Mouse (Mus musculus): ENCODE results near the gene Depdc5. TPM values are rescaled to one million over a fixed set of nuclear protein-coding genes. Genes with fewer than 3 reads are reported as not detected.

The Depdc5 gene
- polyA plus RNA-seq, 1 experiment from 2014 or later, result 14.0 TPM

DNA sequence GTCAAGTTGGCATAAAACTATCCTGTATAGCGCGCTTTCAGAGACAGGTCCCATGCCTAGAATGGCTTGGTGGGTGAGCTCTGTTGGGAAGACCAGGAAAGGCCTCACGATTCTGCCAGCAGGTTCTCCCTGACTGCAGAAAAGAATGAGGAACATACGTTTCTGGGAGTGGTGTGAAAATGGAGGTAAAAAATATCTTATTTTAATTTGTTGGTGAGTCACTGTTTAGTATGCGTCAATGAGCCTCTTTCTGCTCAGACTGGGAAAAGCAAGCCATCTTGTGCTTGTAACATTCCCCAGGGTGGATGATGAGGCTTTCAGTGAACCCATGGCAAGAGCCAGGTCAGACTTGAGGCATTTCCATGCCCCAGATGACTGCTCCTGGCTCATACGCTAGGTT lies 86.6 kb downstream of the Depdc5 start:
- H3K27ac ChIP-seq, result no peak overlapping the region
- no peaks in the 10 kb centered on the region for H3K79me2 ChIP-seq (ENCODE audit: inconsistent target)
- H3K4me3 ChIP-seq (ENCODE audit: inconsistent target), result no peak overlapping the region
- H3K36me3 ChIP-seq (ENCODE audit: inconsistent target), result peaks cover 29% of the 10 kb centered on the region
- 87% methylated on average over 6 of the region's 6 CpGs for WGBS (ENCODE audit: missing documents)

DNA sequence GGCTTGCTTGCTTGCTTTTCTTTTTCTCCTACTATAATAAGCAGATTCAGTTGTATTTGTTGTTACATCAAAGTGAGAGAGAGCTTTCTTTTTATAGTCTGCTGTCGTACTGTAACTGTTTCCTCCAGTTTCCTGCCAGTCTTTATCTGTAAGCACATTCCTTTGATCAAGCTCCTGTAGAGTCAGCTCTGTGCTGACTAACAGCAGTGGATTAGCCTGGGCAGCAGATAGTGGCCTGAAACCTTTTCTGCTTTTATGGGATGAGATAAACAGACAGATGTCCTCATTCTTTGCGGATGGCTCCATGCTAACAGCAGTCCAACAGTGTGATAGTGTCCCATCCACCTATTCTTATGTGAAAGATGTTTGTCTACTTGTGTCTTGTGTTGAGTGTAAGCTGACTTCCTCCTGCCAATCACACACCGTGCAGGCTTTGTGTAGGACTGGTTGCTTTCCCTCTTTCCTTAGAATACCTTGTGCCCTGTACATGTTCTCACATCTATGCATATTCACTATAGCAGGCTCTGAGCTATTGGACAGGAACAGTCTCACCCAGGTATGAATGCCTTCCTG lies 87.3 kb downstream of the Depdc5 start:
- no peak overlapping the region for H3K4me3 ChIP-seq (ENCODE audit: inconsistent target)
- WGBS (ENCODE audit: missing documents), result 53% methylated on average over 3 of the region's 3 CpGs
- peaks cover 28% of the 10 kb centered on the region for H3K36me3 ChIP-seq (ENCODE audit: inconsistent target)
- H3K79me2 ChIP-seq (ENCODE audit: inconsistent target), result no peaks in the 10 kb centered on the region
- no peak overlapping the region for H3K27ac ChIP-seq

DNA sequence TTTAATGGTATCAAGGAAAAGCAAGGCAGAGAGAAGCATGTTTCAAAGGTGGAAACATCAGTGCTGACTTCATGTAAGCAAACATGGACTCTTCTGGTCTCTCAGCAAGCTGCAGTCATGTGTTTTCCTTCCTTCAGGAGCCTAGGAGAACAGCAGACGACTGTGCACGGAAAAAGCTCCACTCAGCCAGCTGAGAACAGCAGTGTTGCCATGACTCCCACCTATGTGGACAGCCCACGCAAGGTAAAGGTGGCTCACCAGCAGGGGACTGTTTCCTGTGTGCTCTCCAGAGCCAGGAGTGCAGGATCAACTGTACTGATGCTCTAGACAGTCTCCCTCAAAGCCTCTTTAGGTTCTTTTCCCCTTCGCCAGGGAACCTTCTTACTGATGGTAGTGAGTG lies 92.2 kb downstream of the Depdc5 start:
- no peaks in the 10 kb centered on the region for H3K79me2 ChIP-seq (ENCODE audit: inconsistent target)
- H3K27ac ChIP-seq, result no peak overlapping the region
- WGBS (ENCODE audit: missing documents), result 94% methylated on average over 4 of the region's 4 CpGs
- H3K36me3 ChIP-seq (ENCODE audit: inconsistent target), result peaks cover 5% of the 10 kb centered on the region; the same call in 1 of the 2 replicates
- H3K4me3 ChIP-seq (ENCODE audit: inconsistent target), result no peak overlapping the region

DNA sequence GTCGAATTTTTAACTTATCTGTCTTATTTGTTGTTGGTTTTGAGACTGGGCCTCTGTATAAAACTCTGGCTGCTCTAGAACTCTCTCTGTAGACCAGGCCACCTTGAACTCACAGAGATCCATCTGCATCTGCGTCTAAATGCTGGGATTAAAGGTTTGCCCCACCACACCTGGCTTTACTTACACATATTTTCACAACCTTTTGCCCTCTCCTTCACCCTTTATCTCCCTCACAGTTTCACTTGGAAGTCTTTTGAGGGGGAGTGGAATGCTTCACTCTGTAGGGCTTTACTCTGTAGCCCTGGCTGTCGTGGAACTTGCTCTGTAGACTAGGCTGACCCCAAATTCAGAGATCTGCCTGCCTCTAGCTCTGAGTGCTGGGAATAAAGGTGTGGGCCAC lies 98.1 kb downstream of the Depdc5 start:
- Histone ChIP-seq H3K79me2 (ENCODE audit: inconsistent target) (no peaks in the 10 kb centered on the region), H3K4me3 (ENCODE audit: inconsistent target) (no peak overlapping the region), H3K36me3 (ENCODE audit: inconsistent target) (peaks cover 5% of the 10 kb centered on the region; the same call in 1 of the 2 replicates), H3K27ac (no peak overlapping the region)
- WGBS (ENCODE audit: missing documents), result 94% methylated on average over 3 of the region's 3 CpGs

DNA sequence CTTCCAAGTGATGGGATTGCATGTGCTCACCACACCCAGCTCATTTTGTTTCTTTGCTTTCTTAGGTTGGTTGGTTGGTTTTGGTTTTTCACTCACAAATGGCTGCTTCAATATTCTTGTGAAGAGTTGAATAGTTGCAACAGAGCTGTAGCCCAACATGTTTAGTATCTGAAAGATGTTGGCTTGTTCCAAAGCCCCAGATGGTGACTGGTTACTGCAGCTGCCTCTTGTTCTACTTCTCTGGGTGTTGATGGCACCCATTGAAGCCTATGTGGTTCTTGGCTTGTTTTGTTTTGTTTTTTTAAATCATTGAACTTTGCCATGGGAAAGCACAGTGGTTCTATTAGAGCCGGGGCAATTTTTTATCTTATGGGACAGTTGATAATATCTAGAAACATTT lies 99.1 kb downstream of the Depdc5 start:
- Histone ChIP-seq H3K27ac (no peak overlapping the region), H3K4me3 (ENCODE audit: inconsistent target) (no peak overlapping the region), H3K36me3 (ENCODE audit: inconsistent target) (peaks cover 5% of the 10 kb centered on the region; the same call in 1 of the 2 replicates), H3K79me2 (ENCODE audit: inconsistent target) (no peaks in the 10 kb centered on the region)
- WGBS (ENCODE audit: missing documents), result 100% methylated on average over 1 of the region's 1 CpGs

DNA sequence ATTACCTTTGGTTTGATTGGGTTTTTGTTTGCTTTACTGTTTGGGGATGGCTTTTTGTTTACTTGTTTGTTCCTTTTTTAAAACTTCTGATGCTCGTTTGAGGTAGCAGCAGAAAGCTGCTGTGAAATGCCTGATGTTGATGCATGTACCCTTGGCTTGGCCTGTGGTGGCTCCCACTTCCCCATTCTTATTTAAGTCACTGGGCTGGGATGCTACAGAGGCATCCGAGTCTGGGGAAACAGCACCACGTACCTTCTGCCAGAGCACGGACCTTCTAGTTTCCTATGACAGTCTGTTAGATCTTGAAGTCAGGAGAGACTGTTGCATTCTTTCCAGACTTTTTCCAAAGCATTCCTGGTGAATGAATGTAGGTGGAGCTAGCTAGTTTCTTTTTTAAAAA lies 113.0 kb downstream of the Depdc5 start:
- Histone ChIP-seq H3K36me3 (ENCODE audit: inconsistent target) (peaks cover 7% of the 10 kb centered on the region; the same call in 1 of the 2 replicates), H3K27ac (no peak overlapping the region), H3K79me2 (ENCODE audit: inconsistent target) (no peaks in the 10 kb centered on the region), H3K4me3 (ENCODE audit: inconsistent target) (no peak overlapping the region)
- WGBS (ENCODE audit: missing documents), result 13% methylated on average over 4 of the region's 4 CpGs

DNA sequence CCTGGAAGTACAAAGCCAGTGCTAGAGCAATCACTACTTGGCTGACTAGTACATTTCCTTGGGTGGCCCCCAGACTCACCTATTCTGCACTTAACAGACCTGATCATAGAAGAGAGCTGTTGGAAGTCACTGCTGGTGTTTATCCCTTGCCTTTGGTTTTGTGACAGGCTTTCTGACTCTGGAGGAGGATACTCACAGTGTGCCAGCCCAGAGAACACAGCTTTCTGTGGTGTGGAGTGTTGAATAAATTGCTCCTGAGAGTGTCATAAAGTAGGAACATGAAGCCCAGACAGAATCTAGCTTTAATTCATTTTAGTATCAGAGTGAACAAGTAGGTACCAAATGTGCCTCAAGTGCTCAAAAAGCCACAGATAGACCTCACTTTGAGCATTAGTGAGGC lies 113.7 kb downstream of the Depdc5 start:
- no peaks in the 10 kb centered on the region for H3K79me2 ChIP-seq (ENCODE audit: inconsistent target)
- no peak overlapping the region for H3K27ac ChIP-seq
- no peak overlapping the region for H3K4me3 ChIP-seq (ENCODE audit: inconsistent target)
- H3K36me3 ChIP-seq (ENCODE audit: inconsistent target), result peaks cover 7% of the 10 kb centered on the region; the same call in 1 of the 2 replicates

DNA sequence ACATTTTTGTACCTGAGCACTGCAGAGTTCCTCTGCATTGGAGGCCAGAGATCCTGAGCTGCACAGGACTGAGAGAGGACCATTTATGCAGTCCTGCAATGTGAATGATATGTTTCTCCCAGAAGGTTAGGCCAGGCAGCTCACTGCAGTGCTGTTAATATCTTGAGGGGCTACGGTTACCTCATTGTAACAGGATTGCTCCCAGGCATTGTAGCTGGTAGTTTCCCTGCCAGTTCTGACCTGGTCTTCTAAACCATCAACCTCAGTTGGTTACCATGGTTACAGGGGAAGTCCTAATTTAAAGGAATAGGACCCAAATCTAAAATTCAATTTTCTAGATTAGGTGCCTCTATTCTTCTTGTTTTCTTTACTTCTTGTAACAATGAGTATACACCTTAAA lies 121.9 kb downstream of the Depdc5 start:
- 80% methylated on average over 1 of the region's 1 CpGs for WGBS (ENCODE audit: missing documents)
- Histone ChIP-seq H3K79me2 (ENCODE audit: inconsistent target) (no peaks in the 10 kb centered on the region), H3K36me3 (ENCODE audit: inconsistent target) (peaks cover 20% of the 10 kb centered on the region; the same call in 1 of the 2 replicates), H3K27ac (no peak overlapping the region), H3K4me3 (ENCODE audit: inconsistent target) (no peak overlapping the region)

DNA sequence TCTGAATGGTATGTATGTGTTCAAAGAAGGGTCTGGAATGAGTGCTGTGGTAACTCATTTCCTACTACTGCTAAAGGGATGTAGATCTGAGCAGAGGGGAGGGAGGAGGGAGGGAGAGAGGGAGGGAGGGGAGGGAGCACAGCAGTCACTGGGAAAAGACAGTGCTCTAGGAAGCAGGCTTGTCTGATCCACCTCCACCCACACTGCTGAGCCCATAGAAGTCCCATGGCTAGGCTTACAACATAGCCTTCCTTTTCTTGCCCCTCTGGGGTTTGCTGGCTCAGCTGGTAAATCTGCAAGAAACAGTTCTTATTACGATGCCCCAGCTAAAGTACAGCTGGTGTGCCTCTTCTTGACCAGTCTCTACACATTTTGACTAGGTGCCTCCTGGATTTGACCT lies 124.4 kb downstream of the Depdc5 start:
- Histone ChIP-seq H3K79me2 (ENCODE audit: inconsistent target) (no peaks in the 10 kb centered on the region), H3K27ac (peak overlapping the region; percentile 32), H3K4me3 (ENCODE audit: inconsistent target) (no peak overlapping the region), H3K36me3 (ENCODE audit: inconsistent target) (peaks cover 14% of the 10 kb centered on the region; the same call in 1 of the 2 replicates)
- WGBS (ENCODE audit: missing documents), result 50% methylated on average over 1 of the region's 1 CpGs

DNA sequence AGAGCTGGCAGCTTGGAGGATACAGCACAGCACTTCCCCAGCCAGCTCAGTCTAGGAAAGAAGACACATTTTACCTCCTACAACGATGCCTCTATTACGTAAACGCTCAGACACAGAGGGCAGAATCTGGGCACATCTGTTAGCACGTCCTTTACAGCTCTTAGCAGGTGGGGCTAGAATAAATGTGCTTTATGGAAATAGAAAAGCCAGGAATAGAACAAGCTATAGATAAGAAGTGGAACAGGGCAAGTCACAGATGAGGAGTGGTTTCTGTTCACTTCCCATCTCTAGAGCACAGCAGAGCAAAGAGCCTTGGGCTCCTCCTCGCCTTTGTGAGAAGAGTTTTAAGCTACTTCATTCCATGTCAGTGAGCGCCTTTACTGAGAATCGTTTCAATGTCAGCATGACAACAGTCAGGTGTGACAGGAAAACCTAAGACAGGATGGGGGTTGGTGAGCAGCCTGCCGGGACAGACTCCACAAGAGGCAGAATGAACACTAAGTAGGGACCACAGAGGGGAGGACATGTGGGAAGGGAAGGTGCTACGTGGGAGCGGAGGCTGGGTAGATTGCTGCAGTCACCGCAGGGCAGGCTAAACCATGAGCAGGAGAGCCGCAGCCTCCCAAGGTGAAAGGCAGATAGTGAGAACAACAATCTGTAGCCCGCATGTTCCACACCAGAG lies 126.6 kb downstream of the Depdc5 start:
- 91% methylated on average over 13 of the region's 13 CpGs for WGBS (ENCODE audit: missing documents)
- Histone ChIP-seq H3K4me3 (ENCODE audit: inconsistent target) (no peak overlapping the region), H3K36me3 (ENCODE audit: inconsistent target) (no peaks in the 10 kb centered on the region)

DNA sequence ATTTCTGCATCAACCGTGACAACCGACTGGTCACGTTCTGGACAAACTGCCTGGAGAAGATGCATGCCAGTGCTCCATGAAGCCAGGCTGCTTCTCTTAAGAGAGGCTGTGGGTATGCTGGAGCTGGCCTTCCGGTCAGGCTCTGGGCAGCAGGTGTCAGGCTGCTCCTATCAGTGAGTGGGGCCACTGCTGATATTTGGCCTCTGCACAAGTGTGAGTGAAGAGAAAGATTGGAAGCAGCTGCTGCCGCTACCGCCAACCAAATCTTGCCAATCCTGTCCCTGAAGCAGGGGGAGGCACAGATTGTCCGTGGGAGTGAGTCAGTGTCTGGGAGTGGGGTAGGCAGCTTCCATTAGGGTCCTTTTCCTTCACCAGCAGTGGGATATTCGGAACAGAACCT lies 127.7 kb downstream of the Depdc5 start:
- WGBS (ENCODE audit: missing documents), result 91% methylated on average over 8 of the region's 8 CpGs
- H3K4me3 ChIP-seq (ENCODE audit: inconsistent target), result no peak overlapping the region
- no peaks in the 10 kb centered on the region for H3K79me2 ChIP-seq (ENCODE audit: inconsistent target)
- H3K27ac ChIP-seq, result no peak overlapping the region
- H3K36me3 ChIP-seq (ENCODE audit: inconsistent target), result no peaks in the 10 kb centered on the region

More for the DNA sequence above, 126.6 kb downstream of the Depdc5 start:
- H3K79me2 ChIP-seq (ENCODE audit: inconsistent target), result no peaks in the 10 kb centered on the region
- H3K27ac ChIP-seq, result no peak overlapping the region

DNA sequence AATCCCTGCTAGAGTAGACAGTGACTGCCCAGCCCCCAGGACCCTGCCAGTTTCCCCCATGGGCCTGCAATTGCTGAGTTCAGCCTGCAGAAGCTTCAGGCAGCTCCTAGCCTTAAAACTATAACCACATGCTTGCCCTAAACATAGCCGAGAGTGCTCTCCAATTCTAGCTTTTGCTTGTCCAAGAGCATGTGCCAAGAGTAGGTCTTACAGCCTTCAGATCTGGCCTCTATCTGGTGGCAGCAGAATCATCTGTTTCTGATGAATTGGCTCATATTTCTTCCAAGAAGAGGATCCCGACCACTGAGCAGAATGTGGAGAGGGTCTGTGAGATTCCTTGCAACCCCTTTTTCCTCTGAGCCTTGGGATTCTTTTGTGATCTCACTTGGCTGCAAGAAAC lies 131.0 kb downstream of the Depdc5 start:
- H3K36me3 ChIP-seq (ENCODE audit: inconsistent target), result no peaks in the 10 kb centered on the region
- no peak overlapping the region for H3K27ac ChIP-seq
- H3K79me2 ChIP-seq (ENCODE audit: inconsistent target), result no peaks in the 10 kb centered on the region
- no peak overlapping the region for H3K4me3 ChIP-seq (ENCODE audit: inconsistent target)
- WGBS (ENCODE audit: missing documents), result 71% methylated on average over 2 of the region's 2 CpGs

DNA sequence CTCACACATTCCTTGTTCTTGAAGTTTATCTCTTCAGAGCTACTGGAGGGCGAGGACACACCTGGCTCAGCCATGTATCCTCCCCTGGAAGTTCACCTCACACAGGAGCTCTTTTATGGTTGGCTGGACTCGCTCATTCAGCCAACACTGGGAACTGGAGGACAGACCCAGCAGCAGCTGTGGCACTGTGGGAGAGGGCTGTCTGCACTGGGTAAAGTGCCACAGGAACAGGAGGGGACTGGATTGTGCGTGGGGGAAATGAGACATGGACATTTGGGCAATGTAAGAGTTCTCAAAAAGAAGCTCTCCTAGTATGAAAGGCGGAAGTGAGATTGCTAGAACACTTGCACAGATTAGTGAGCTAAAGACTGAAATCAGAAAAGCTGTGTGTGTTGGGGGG lies 132.3 kb downstream of the Depdc5 start:
- H3K27ac ChIP-seq, result no peak overlapping the region
- no peak overlapping the region for H3K4me3 ChIP-seq (ENCODE audit: inconsistent target)
- no peaks in the 10 kb centered on the region for H3K36me3 ChIP-seq (ENCODE audit: inconsistent target)
- H3K79me2 ChIP-seq (ENCODE audit: inconsistent target), result no peaks in the 10 kb centered on the region
- 69% methylated on average over 3 of the region's 4 CpGs for WGBS (ENCODE audit: missing documents)

DNA sequence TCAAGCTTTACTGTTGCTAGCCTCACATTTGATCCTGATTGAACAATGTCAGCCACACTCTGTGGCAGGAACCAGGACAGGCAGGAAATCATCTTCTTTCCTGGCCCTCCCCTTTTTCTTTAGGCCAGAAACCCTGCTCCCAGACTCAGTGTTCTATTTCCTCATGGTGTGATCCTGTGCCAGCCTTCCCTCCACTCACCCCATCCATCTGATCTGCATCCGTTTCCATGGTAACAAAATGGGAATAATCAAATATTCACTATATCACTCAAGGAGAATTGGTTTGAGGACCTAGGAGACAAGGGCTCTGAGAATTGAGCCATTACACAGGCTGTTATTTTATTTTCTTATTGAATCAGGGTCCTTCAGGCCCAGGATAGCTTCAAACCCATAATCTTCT lies 133.1 kb downstream of the Depdc5 start:
- no peaks in the 10 kb centered on the region for H3K36me3 ChIP-seq (ENCODE audit: inconsistent target)
- no peak overlapping the region for H3K27ac ChIP-seq
- H3K4me3 ChIP-seq (ENCODE audit: inconsistent target), result no peak overlapping the region
- WGBS (ENCODE audit: missing documents), result 100% methylated on average over 1 of the region's 1 CpGs
- no peaks in the 10 kb centered on the region for H3K79me2 ChIP-seq (ENCODE audit: inconsistent target)

DNA sequence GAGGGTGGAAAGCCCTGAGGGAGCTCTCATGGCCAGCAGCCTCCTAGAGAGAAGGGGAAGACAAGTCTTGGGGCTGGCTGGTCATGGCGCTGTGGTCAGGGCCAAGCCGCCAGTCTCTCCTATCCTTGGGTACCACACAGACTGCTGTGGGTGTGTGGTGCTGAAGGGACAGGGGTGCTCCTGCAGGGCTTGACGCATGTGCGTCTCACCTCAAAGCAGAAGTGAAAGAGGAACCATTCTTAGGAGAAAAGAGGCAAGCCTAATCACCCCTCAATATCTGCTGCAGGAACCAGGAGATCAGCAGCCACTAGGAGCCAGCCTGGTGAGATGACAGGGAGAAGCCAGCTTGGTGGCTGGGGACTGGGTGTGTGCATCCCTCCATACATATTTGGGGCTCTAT lies 134.2 kb downstream of the Depdc5 start:
- 3% methylated on average over 4 of the region's 4 CpGs for WGBS (ENCODE audit: missing documents)
- H3K36me3 ChIP-seq (ENCODE audit: inconsistent target), result no peaks in the 10 kb centered on the region
- no peaks in the 10 kb centered on the region for H3K79me2 ChIP-seq (ENCODE audit: inconsistent target)
- no peak overlapping the region for H3K4me3 ChIP-seq (ENCODE audit: inconsistent target)
- no peak overlapping the region for H3K27ac ChIP-seq

DNA sequence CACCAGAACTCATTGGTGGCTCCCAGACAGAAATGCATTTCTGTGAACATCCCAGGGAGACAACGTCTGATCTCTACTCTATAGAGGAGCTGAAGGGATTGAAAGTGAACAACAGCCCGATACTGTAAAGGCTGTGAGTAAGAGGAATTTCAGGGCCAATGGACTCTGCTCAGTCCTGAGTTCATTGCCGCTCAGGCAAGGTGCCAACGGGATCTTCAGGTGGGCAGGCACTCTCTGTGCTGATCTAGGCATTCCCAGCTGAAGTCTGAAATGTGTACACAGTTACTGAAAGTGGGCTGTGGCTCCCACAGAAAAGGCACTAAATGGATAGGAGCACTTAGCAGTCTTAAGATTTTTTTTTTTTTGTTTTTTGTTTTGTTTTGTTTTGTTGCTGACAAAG lies 135.3 kb downstream of the Depdc5 start:
- no peaks in the 10 kb centered on the region for H3K79me2 ChIP-seq (ENCODE audit: inconsistent target)
- H3K27ac ChIP-seq, result no peak overlapping the region
- WGBS (ENCODE audit: missing documents), result 98% methylated on average over 4 of the region's 4 CpGs
- H3K4me3 ChIP-seq (ENCODE audit: inconsistent target), result no peak overlapping the region
- no peaks in the 10 kb centered on the region for H3K36me3 ChIP-seq (ENCODE audit: inconsistent target)
